Mouse (Mus musculus): ENCODE measurements around the gene Hoxa1. TPM values are rescaled to one million over a fixed set of nuclear protein-coding genes. Genes with fewer than 3 reads are reported as not detected.
A peak's percentile ranks its signal among the peaks of the same experiment; 100 is the strongest.

Hoxa1 gene
- polyA plus RNA-seq, 1 experiment = 2.0 TPM

- Histone ChIP-seq H3K4me2 (ENCODE audit: low read depth) (no peak overlapping the region), H3K4me3 (no peak overlapping the region), H3K79me2 (ENCODE audit: control insufficient read depth, insufficient read depth) (no peaks in the 10 kb centered on the region), H3K27me3 (ENCODE audit: control insufficient read depth, insufficient read depth, insufficient read length) (no peaks in the 10 kb centered on the region), H3ac (ENCODE audit: control insufficient read depth, insufficient read length) (no peak overlapping the region), H3K36me3 (ENCODE audit: control insufficient read depth, insufficient read depth) (no peaks in the 10 kb centered on the region)
- TF ChIP-seq TCF3 (IDR thresholded peaks at IDR 0.05; ENCODE audit: insufficient read length, low read depth) (no peak), MYOD1 (IDR thresholded peaks at IDR 0.05; ENCODE audit: control insufficient read depth in 1 of 3, insufficient read length in 2 of 3, low read depth in 2 of 3) (no peak), MYOG (IDR thresholded peaks at IDR 0.05; ENCODE audit: control insufficient read depth in 1 of 3, insufficient read depth in 1 of 3, insufficient read length in 2 of 3, low read depth in 2 of 3) (no peak), CEBPB (IDR thresholded peaks at IDR 0.05; ENCODE audit: insufficient read depth, poor library complexity, severe bottlenecking) (no peak), TCF12 (IDR thresholded peaks at IDR 0.05; ENCODE audit: insufficient read depth, poor library complexity, severe bottlenecking) (no peak), SRF (IDR thresholded peaks at IDR 0.05; ENCODE audit: control insufficient read depth, insufficient read length, low read depth) (no peak), E2F4 (IDR thresholded peaks at IDR 0.05; ENCODE audit: insufficient read depth) (no peak), REST (IDR thresholded peaks at IDR 0.05; ENCODE audit: insufficient read depth, insufficient read length) (no peak), POLR2AphosphoS2 (IDR thresholded peaks at IDR 0.05; ENCODE audit: insufficient read length, low read depth) (no peak), POLR2A (IDR thresholded peaks at IDR 0.05; ENCODE audit: insufficient read length, low read depth) (no peak), MAX (IDR thresholded peaks at IDR 0.05; ENCODE audit: low read depth) (no peak), USF1 (IDR thresholded peaks at IDR 0.05; ENCODE audit: low read depth) (no peak)
These were observed 19.0 kb downstream of the Hoxa1 start for GRCm38 (mm10) chr6:52139115-52139514.

GRCm38 (mm10) chr6:52138576-52138975 lies 19.5 kb downstream of the Hoxa1 start:
- Histone ChIP-seq H3K4me3 (no peak overlapping the region), H3K4me2 (ENCODE audit: low read depth) (no peak overlapping the region), H3K27me3 (ENCODE audit: control insufficient read depth, insufficient read depth, insufficient read length) (no peaks in the 10 kb centered on the region), H3K36me3 (ENCODE audit: control insufficient read depth, insufficient read depth) (no peaks in the 10 kb centered on the region), H3ac (ENCODE audit: control insufficient read depth, insufficient read length) (no peak overlapping the region), H3K79me2 (ENCODE audit: control insufficient read depth, insufficient read depth) (no peaks in the 10 kb centered on the region)
- TF ChIP-seq MAX (IDR thresholded peaks at IDR 0.05; ENCODE audit: low read depth) = no peak
- no peak for TF ChIP-seq TCF12 (IDR thresholded peaks at IDR 0.05; ENCODE audit: insufficient read depth, poor library complexity, severe bottlenecking)
- no peak for TF ChIP-seq SRF (IDR thresholded peaks at IDR 0.05; ENCODE audit: control insufficient read depth, insufficient read length, low read depth)
- TF ChIP-seq USF1 (IDR thresholded peaks at IDR 0.05; ENCODE audit: low read depth) = no peak
- TF ChIP-seq POLR2AphosphoS2 (IDR thresholded peaks at IDR 0.05; ENCODE audit: insufficient read length, low read depth) = no peak
- TF ChIP-seq POLR2A (IDR thresholded peaks at IDR 0.05; ENCODE audit: insufficient read length, low read depth) = no peak
- TF ChIP-seq REST (IDR thresholded peaks at IDR 0.05; ENCODE audit: insufficient read depth, insufficient read length) = no peak
- TF ChIP-seq MYOG (IDR thresholded peaks at IDR 0.05; ENCODE audit: control insufficient read depth in 1 of 3, insufficient read depth in 1 of 3, insufficient read length in 2 of 3, low read depth in 2 of 3) = no peak
- no peak for TF ChIP-seq E2F4 (IDR thresholded peaks at IDR 0.05; ENCODE audit: insufficient read depth)
- TF ChIP-seq CEBPB (IDR thresholded peaks at IDR 0.05; ENCODE audit: insufficient read depth, poor library complexity, severe bottlenecking) = no peak
- no peak for TF ChIP-seq MYOD1 (IDR thresholded peaks at IDR 0.05; ENCODE audit: control insufficient read depth in 1 of 3, insufficient read length in 2 of 3, low read depth in 2 of 3)
- no peak for TF ChIP-seq TCF3 (IDR thresholded peaks at IDR 0.05; ENCODE audit: insufficient read length, low read depth)

- Histone ChIP-seq H3ac (ENCODE audit: control insufficient read depth, insufficient read length) (no peak overlapping the region), H3K36me3 (ENCODE audit: control insufficient read depth, insufficient read depth) (no peaks in the 10 kb centered on the region), H3K4me2 (ENCODE audit: low read depth) (no peak overlapping the region), H3K27me3 (ENCODE audit: control insufficient read depth, insufficient read depth, insufficient read length) (no peaks in the 10 kb centered on the region), H3K79me2 (ENCODE audit: control insufficient read depth, insufficient read depth) (no peaks in the 10 kb centered on the region), H3K4me3 (no peak overlapping the region)
- TF ChIP-seq POLR2A (IDR thresholded peaks at IDR 0.05; ENCODE audit: insufficient read length, low read depth) (no peak), TCF3 (IDR thresholded peaks at IDR 0.05; ENCODE audit: insufficient read length, low read depth) (no peak), POLR2AphosphoS2 (IDR thresholded peaks at IDR 0.05; ENCODE audit: insufficient read length, low read depth) (no peak), MAX (IDR thresholded peaks at IDR 0.05; ENCODE audit: low read depth) (no peak), MYOD1 (IDR thresholded peaks at IDR 0.05; ENCODE audit: control insufficient read depth in 1 of 3, insufficient read length in 2 of 3, low read depth in 2 of 3) (no peak), CEBPB (IDR thresholded peaks at IDR 0.05; ENCODE audit: insufficient read depth, poor library complexity, severe bottlenecking) (no peak), TCF12 (IDR thresholded peaks at IDR 0.05; ENCODE audit: insufficient read depth, poor library complexity, severe bottlenecking) (no peak), USF1 (IDR thresholded peaks at IDR 0.05; ENCODE audit: low read depth) (no peak), REST (IDR thresholded peaks at IDR 0.05; ENCODE audit: insufficient read depth, insufficient read length) (no peak)
These were observed 20.1 kb downstream of the Hoxa1 start for GRCm38 (mm10) chr6:52137841-52138535.

- H3K4me2 ChIP-seq (ENCODE audit: low read depth) = no peak overlapping the region
These were observed 34.4 kb downstream of the Hoxa1 start for GRCm38 (mm10) chr6:52123673-52124072.

GRCm38 (mm10) chr6:52121173-52121572 lies 36.9 kb downstream of the Hoxa1 start:
- H3ac ChIP-seq (ENCODE audit: control insufficient read depth, insufficient read length) = no peak overlapping the region
- no peaks in the 10 kb centered on the region for H3K27me3 ChIP-seq (ENCODE audit: control insufficient read depth, insufficient read depth, insufficient read length)
- H3K4me2 ChIP-seq (ENCODE audit: low read depth) = no peak overlapping the region
- H3K4me3 ChIP-seq = no peak overlapping the region
- TF ChIP-seq CEBPB (IDR thresholded peaks at IDR 0.05; ENCODE audit: insufficient read depth, poor library complexity, severe bottlenecking) (no peak), POLR2AphosphoS2 (IDR thresholded peaks at IDR 0.05; ENCODE audit: insufficient read length, low read depth) (no peak), MYOD1 (IDR thresholded peaks at IDR 0.05; ENCODE audit: control insufficient read depth in 1 of 3, insufficient read length in 2 of 3, low read depth in 2 of 3) (no peak), TCF3 (IDR thresholded peaks at IDR 0.05; ENCODE audit: insufficient read length, low read depth) (no peak), SRF (IDR thresholded peaks at IDR 0.05; ENCODE audit: control insufficient read depth, insufficient read length, low read depth) (no peak), USF1 (IDR thresholded peaks at IDR 0.05; ENCODE audit: low read depth) (no peak), POLR2A (IDR thresholded peaks at IDR 0.05; ENCODE audit: insufficient read length, low read depth) (no peak), MAX (IDR thresholded peaks at IDR 0.05; ENCODE audit: low read depth) (no peak)
- H3K79me2 ChIP-seq (ENCODE audit: control insufficient read depth, insufficient read depth) = no peaks in the 10 kb centered on the region
- no peaks in the 10 kb centered on the region for H3K36me3 ChIP-seq (ENCODE audit: control insufficient read depth, insufficient read depth)

More at GRCm38 (mm10) chr6:52123673-52124072, 34.4 kb downstream of the Hoxa1 start:
- H3K4me3 ChIP-seq = no peak overlapping the region
- H3K27me3 ChIP-seq (ENCODE audit: control insufficient read depth, insufficient read depth, insufficient read length) = no peaks in the 10 kb centered on the region
- H3ac ChIP-seq (ENCODE audit: control insufficient read depth, insufficient read length) = no peak overlapping the region
- TF ChIP-seq USF1 (IDR thresholded peaks at IDR 0.05; ENCODE audit: low read depth) (no peak), MYOG (IDR thresholded peaks at IDR 0.05; ENCODE audit: control insufficient read depth in 1 of 3, insufficient read depth in 1 of 3, insufficient read length in 2 of 3, low read depth in 2 of 3) (peak in 2 of 3 experiments; percentile 62 to 64), MYOD1 (IDR thresholded peaks at IDR 0.05; ENCODE audit: control insufficient read depth in 1 of 3, insufficient read length in 2 of 3, low read depth in 2 of 3) (peak in 2 of 3 experiments; percentile 34 to 43)
- H3K36me3 ChIP-seq (ENCODE audit: control insufficient read depth, insufficient read depth) = no peaks in the 10 kb centered on the region
- no peaks in the 10 kb centered on the region for H3K79me2 ChIP-seq (ENCODE audit: control insufficient read depth, insufficient read depth)
